Mouse (Mus musculus) cerebellum, postnatal 36 days (tissue): ENCODE data around the gene Ctdsp2.
A peak's percentile ranks its signal among the peaks of the same experiment; 100 is the strongest.

Source experiments
- DNase-seq, 2 experiments: peaks; one replicate each; pipeline ENCODE4 v3.0.0; 2021 to 2022; ENCODE audit warnings: mixed read lengths in 2 of 2

Gene Ctdsp2

DNA sequence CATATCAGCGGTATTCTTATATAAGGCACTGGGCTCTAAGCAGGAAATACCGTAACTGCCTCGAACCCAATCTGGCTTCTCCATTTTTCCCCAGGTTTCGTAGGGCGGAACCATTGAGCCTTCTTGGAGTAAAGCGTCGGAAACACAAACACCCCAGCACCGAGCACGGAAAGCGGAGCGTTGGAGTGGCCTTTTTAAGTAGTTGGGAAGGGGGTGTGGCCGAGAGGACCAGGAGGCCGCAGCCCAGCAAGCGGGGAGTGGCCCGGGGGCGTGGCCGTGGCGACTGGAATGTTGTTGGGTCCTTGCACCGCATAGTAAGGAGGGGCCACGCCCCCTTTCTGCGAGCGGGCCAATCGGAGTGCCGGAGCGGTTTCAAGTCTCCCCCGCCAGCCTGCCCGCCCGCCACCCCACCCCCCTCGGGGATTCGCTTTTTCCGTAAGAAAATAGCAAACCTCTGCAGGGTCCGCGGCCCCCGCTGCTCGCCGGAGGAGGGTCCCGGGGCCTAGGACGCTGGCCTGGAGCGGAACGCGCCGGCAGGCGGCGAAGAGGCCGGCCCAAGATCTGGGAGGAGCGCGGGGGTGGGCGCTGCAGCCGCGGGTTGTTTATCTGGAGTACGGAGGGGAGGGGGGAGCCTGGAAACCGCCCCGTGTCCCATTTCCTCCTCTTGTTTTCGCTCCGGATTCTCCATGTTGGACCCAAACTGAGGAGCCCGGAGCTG is at the start of gene Ctdsp2:
Ctdsp2 (plus strand) TSS at position 441 of the 718 bp plus-strand sequence.
- DNase-seq, result peak; percentile 100

DNA sequence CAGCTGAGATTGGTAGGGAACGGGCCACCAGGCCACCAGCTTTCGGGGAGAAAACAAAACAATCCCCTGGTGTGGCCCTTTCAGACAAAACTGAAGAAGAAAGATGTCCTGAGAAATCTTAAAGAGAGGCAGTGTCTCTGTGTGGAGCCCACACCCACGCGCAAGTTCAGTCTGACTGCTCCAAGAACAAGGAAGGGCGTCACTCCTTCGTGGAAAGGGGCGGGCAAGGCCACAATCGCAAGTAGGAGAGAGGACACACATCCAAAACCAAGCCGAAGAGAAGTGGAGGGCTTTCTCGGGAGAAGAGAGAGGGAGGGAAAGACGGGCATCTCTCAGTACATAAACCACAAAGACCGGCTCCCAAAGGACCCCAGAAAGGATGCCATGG is 49.7 kb upstream of the Ctdsp2 start:
- DNase-seq, result no peak

DNA sequence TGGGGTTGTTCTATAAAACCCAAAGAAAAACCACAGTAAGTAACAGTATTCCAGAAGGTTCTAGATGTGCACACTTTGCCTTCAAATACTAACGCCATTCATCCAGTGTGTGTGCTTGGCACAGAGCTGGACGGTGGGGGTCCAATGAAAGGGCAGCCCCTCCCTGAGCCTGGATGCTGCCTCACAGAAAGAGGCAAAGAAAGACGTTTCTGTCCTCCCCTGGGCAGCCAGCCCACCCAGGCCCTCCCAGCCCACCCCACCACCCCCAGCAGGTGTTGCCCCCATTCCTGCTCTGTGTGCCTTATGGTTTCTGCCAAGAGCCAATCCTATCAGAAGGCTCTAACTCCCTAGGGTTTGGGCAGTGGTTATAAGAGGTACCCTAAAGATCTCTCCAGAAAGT is 49.0 kb upstream of the Ctdsp2 start:
- no peak for DNase-seq

DNA sequence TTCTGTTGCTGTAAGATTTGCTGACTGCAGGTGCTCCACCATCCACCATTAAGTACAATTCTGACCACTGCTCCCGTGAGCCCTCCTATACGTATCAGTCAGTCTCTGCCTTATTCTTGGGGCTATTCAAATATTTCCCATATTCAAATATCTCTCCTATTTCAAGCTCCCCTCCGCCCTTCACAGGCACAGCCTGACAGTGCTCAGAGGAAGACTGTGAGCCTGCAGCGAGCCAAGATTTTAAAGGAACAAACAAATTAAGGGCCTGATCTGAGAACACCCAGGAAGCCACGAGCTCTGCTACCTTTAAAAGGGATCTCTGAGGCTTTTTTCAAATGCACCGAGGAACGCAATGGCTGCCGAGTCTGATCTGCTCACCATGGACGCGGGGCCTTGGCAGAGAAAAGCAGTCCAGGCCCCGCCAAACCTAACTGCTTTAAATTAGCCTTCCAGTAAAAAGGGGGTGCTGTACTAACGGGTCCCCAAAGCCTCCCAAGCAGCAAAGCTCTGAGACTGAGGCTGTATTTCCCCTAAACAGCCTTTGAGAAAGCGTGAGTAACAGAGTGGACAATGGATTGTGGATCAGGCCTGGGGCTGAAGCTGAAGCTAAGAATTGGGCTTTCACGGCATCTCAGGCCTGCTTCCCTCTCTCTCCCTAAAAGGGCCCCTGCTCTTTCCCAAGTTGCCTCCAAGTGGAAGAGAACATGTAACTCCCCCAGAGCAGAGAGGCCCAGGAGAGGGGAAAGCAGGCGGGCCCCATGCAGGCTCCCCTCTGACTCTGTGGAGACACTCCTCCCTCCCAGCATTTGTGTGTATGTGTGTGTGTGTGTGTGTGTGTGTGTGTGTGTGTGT is 48.0 kb upstream of the Ctdsp2 start:
- DNase-seq, result no peak

DNA sequence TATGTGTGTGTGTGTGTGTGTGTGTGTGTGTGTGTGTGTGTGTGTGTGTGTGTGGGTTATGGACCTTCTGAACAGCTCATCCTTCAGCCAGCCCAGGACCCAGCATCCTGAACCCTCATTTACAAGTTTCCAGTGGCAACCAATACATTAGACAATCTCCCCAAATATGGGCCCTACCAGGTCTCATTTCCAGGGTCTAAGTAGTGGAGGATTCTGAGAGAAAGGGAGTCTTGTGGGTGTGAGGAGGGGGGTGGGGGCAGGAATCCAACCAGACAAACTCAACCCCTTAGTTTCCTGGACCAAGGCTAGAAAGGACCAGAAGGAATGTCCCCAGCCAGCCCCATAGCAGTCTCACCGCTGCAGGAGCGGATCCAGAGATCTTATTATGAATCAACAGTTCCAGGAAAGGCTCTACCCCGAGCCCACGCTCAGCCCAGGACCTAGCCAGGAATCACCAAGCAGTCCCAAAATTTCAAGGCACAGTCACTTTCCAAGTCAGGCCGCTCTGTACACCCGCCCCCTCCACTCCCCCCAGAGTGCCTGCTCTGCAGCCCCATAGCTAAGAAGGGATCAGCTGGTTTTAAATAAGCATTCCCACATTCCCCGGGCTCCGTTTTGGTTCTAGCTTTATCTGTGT is 47.3 kb upstream of the Ctdsp2 start:
- no peak for DNase-seq

DNA sequence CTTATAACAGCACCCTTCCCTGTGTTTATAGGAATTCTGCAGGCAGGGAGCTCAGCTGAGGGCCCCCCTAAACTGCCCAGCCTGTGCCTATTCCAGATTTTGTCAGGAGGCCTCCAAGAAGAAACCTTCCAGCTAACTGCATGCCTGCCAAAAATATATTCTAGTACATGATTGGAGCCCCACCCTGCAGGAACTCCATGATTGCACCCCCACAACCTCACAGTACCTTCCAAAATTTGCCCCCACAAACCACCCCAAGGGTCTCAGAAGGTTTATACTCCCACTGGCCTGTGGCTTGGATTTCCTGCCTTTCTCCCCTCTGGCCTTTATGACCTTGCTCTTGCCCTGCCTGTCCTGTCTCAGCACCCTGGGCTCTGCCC is 46.8 kb upstream of the Ctdsp2 start:
- DNase-seq, result no peak

DNA sequence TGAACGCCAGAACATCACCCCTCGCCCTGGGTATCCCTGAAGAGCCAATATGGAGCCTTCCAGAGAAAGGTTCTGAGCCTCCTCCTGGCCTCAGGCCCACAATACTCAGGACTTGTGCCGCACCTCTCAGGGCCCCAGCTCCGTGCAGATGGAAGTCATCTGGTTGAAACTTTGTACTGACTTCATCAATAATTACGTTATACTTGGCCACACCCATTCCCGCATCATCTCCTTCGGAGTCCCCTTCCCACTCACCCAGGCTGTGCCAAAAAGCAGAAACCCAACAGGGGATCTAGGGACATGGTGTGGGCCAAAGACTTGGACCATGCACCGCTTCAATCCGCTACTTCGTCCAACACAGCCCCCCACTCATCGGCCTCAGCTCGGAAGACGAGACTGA is 44.0 kb upstream of the Ctdsp2 start:
- DNase-seq, result no peak

DNA sequence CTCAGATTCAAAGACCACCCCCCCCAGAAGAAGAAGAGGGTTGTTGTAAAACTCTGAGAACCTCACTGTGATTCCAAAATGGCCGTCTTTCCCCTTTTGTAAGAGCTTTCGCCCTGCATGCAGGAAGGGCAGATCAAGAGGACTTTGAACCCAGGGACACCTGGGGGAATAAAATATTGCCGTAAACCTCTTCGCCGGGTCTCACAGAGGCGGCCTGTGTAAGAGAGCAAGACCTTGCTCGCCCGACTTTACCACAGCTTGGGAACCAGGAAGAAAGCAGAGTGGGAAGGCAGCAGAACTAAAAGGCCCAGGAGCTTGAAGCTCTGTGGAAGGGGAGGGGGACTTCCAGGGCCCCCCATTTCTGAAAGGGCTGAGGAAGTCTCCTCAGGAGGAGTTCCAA is 43.4 kb upstream of the Ctdsp2 start:
- no peak for DNase-seq

DNA sequence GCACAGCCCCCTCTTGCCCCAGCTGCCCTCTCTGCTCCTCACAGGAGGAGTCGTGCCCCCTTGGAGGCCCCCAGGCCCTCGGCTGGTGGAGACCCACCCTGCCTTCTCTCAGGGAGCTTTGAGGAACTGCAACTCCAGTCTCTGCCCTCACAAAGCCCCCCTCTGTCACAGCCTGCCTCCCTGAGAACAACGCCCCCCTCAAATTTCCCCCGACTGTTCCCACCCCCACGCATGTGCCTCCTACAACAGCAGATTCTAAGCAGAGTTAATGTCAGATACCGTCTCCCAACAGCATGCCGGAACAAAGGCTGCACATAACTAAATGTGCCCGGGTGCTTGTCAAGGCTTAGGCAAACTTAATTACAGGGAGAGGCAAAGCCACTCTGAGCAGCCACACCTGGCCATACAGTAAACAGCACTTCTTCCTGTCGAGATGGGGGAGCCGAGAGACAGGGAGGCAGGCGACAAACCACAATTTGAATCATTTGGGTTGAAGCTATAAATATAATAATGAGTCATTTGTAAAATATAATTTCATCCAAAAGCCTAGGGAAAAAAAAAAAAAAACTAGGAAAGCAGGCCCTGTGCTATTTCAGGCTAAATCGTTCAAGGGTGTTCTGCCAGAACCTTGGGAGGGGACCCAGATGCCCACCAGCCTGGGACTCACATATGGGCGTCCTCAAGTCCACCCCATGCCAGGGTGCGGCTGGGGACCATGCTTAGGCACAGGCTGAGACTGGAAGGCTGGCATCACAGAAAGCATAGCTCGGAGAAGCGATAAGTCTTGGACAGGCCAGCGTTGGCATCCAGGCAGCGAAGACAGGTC is 42.7 kb upstream of the Ctdsp2 start:
- DNase-seq, result no peak

DNA sequence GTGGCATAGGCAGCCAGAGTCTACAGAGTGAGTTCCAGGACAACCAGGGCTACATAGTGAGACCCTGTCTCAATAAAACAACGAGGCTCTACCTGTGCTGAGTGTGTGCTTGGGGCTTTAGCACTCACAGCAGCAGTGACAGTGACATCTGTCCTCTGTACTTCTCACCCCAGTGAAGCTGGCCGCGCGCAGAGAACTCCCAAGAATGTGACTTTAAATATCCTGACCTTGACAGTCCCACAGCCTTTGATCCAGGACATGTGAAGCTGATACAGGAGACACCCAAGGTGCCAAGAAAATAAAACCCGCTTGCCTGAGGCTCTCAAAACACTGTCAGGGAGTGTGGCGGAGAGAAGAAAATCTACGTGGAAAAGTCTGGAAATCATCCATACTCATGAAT is 37.6 kb upstream of the Ctdsp2 start:
- DNase-seq, result no peak

DNA sequence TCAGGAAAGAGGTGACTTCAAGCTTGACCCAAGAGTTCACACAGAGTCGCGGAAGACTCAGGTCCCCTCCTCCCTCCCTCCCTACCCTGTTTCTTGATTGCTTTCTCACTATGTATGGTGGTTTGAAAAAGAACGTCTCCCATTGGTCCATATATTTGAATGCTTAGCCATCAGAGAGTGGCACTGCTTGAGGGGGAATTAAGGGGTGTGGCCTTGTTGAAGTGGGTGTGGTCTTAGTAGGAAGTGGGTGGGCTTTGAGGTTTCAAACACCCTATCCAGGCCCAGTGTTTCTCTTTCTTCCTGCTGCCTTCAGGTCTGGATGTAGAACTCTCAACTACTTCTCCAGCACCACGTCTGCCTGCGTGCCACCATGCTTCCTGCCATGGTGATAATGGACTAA is 33.0 kb upstream of the Ctdsp2 start:
- no peak for DNase-seq

DNA sequence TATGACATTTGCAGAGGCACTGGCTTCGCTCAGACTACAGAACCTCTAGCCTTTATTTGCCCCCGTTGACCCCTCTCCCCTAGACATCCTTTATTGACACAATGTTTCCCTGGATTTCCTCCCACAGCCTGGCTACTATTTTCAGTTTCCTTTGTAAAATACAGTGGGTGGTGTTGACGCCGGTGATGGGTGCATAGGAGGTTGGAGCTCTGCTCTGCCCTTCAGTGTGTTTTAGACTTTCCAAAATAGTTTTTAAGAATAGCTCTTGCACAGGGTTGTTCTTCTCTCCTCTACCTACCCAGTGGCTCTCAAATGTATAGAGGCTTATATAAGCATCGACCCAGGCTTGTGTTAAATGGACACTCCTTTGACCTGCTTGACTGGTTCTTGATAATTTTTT is 28.7 kb upstream of the Ctdsp2 start:
- no peak for DNase-seq

DNA sequence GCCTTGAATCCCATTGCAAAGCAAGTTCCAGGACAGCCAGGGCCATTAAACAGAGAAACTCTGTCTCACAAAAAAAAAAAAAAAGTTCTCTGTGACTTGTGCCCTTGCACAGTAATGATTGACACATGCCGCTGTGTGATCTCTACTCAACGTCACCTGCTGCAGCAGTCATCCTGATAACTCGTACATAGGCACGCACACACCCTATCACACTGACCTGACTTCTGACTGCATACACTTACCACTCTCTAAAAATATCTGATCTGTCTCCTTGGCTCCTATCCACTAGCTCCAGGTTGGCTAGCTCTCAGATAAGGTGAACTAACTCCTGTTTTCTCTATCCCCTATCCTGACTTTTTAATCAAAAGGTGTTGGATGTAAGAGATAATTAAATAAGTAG is 27.9 kb upstream of the Ctdsp2 start:
- DNase-seq, result no peak

DNA sequence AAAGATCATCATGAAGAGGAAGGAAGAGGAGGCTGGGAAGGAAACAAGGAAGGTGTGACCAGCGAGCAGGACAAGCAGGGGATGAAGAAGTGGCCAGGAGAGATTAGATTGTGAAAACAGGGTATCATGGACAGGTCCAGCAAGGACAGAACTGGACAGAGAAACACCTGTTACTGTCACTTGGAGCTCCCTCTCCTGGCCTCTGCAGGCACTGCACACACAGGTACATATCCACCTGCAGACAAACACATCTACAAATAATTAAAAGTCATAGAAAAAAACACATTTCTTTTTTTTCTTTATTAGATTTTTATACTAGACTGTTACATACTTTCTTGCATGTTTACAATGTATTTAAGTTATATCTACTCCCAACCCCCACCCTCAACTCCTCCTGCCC is 26.1 kb upstream of the Ctdsp2 start:
- peak in 1 of 2 experiments; percentile 47 for DNase-seq

DNA sequence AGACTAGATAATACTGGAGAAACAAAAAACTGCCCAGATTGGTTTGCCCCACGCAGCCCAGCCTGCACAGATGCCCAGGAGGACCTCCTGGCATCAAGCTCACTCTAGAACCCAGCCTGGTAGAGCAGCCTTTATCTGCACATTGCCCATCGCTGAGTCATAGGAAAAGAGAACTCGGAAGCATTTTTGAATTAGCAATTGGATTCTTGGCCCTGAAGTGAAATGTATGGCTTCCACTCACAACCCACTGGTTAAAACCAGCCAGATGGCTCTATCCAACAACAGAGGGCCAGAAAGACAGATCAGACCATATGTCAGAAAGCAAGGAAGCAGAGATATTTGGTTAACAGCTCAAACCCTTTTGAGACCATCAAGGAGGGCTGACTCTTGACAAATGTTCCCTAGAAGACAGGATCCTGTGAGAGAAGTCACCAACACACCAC is 25.5 kb upstream of the Ctdsp2 start:
- peak; percentile 75 to 78 for DNase-seq

DNA sequence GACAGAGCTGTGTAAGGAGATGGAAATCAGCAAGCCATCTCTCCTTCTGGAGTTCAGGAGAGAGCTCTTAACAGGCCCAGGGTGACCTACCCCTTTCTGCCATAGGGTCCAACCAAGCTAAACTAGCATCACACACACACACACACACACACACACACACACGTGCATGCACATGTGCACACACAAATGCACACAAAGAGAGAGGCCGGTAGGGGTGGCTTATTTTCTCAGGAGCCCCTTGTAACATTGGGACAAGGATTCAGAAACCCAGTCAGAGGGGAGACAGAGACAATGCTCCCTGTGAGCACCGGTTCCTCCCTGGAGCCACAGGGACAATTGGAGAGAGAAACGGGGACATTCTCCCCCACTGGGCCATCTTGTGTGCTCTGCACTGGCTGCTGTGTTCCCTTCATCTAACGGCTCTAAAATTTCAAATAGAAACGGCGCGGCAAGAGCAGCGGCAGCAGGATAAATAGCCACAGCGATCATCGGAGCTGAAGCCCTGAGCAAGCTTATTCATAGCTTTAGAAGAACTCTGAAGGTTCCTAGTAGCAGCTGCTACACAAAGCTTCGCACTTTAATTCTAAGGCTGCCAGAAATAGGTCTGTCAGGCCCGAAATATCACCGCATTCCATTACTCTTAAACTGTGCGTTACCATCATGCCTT is 21.7 kb upstream of the Ctdsp2 start:
- DNase-seq, result peak in 1 of 2 experiments; percentile 20

DNA sequence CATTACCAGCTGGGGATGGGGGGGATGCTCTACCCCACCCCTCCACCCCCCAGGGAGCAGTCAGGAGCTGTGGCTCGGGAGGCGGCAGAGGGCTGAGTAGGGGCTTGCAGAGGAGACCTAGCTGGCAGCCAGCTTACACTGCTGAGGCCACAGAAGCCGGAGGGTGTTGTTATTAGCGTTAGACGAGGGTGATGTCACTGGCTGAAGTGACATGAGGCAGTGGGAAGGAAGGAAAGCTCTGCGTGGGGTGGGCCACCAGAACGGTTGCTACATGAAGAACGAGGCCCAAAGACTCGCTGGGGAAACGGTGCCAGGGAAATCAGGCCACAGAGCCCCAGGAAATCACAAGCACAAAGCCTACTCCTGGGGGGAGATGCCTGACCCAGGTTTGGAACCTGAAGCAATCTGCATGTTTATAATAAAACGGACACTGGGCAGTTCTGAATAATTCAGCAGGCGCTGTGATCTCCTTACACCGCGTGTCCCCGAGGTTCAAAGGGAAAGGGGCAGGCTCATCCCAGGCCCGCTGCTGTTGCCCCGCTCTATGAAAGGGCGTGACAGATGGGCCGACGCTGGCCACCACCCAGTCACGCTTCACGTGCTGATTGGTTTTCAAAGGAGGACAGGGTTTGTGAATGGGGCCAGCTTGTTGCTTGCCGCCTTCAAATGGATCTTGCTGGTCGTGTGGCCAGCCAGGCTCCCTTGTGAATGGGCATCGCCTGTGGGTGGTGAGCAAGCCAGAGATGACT is 21.0 kb upstream of the Ctdsp2 start:
- peak; percentile 89 for DNase-seq

DNA sequence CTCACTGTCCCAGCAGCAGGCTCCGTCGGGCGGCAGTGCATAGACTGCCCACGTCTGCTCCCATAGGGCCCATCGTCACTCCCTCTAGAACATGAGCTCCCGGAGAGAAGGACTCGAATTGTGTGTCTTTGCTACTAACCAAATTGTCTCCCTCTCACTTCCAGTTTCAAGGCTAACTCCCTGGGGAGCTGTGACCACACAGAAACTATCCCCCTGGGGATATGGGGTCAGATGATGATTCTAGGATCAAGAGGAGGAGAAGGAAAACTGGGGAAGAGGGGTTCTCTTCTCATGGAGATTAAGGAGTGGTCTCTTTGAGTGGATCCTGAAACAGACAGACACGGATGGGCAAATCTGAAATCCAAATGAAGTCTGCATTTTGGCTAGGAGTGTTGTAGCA is 18.0 kb upstream of the Ctdsp2 start:
- DNase-seq, result no peak

DNA sequence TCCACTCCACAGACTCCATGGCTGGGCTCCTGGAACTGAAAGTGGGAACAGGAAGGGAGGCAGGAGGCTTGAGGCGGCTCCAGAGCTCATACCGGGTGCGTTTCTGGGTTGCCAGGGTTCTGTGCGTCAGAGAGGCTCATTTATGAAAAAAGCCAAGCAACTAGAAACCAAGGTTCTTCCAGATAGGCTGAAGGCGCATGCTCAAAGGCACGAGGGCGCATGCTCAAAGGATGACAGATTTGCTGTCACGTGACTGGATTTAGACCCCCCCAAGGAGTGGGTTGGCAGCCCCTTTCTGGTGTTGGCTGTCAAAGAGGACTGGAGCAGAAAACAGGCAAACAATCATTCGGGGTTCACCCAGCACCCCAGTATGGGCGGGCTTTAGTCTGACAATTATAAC is 16.8 kb upstream of the Ctdsp2 start:
- peak; percentile 86 to 91 for DNase-seq

DNA sequence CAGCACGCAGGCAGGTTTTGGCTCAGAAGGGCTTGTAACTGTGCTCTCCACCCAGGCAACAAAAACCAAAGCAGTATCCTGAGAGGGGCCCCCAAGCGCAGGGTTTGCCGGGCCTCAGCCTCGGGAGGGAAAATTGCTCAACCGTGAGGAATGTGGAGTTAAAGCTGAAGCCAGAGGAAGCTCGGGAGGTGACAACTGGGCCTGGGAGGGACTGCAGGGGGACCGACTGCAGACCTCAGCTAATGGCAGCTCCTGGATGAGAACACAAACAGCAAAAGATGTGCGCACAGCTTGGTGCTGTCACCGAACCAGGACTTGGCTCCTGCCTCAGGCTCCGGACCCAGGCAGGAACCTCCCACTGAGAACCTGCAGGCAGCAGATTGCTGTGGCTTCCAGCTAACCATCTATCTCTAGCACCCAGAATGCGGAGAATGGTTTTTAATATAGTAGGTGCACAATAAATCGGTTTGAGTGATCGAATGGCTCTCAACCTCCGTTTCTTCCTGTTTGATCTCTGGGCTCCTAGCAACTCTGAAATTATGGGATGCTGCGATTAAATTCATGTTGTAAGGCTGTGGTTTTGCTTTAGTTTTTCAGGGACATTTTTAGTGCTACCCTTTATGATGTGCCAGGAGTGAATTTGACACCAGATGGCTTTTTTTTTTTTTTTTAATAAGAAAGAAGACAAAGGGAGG is 16.1 kb upstream of the Ctdsp2 start:
- peak; percentile 78 to 81 for DNase-seq

DNA sequence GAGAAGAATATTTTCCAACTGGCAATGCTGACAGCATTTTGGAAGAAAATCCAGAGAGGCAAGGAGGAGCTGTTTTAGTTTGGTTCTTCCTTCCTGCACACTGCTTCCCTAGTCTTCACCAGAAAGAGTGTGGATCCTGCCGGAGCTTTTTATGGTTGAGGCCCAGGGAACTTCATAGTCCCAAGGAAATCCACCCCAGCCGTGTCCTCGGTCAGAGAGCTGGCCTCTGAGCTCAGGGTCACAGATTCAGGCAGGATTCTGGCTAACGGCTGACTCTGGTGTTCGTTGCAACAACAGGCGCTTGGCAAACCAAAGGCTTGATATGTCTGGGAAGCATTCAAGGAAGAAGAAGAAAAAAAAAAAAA is 15.6 kb upstream of the Ctdsp2 start:
- no peak for DNase-seq
